Mouse (Mus musculus): ENCODE data around the gene Mark3. TPM values are rescaled to one million over a fixed set of nuclear protein-coding genes. Genes with fewer than 3 reads are reported as not detected.
"Not testable (repeated sequence)": the region's sequence is repeated elsewhere in the genome, so short reads cannot be mapped to it uniquely, and the experiment has no call there.

The Mark3 gene
- total RNA-seq, 1 experiment from 2014 or later: 92.2 TPM

GRCm38 (mm10) chr12:111603871-111604270, 29.5 kb downstream of the Mark3 start:
- no peak for ATAC-seq (replicated peaks; ENCODE audit: insufficient number of reproducible peaks, low FRiP score, low TSS enrichment, poor library complexity, severe bottlenecking)

GRCm38 (mm10) chr12:111605619-111606018, 31.3 kb downstream of the Mark3 start:
- no peak for ATAC-seq (replicated peaks; ENCODE audit: insufficient number of reproducible peaks, low FRiP score, low TSS enrichment, poor library complexity, severe bottlenecking)

GRCm38 (mm10) chr12:111608015-111608414, 33.7 kb downstream of the Mark3 start:
- no peak for ATAC-seq (replicated peaks; ENCODE audit: insufficient number of reproducible peaks, low FRiP score, low TSS enrichment, poor library complexity, severe bottlenecking)

DNA sequence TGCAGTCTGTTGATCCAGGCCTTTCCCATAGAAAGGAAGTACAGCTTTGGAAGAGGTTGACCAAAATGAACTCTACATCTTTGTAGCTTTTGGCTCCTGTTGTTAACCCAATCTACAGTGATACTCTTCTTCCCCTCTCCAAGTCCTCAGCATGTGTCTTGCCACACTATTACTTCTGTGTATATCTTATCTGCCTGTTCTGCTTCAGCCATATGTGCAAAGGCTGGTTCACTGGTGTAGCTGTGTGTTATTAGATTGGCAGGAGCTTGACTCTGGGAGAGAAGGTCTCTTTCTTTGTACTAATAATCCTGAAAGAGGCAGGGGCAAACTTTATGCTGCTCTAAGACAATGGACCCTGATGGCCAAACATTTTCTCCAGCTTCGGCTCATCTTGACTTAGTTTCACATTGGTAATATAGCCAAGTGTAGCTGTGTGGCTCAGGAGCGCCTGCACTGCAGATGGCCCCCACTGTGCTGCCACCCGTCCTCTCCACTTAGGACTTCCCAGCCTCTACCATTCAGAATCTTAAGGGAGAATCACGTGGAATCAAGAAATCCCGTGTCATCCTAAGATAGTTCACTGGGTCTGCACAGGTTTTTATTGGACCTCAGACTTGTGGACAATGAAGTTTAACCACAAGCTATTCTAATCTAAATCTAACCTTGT, 40.3 kb downstream of the Mark3 start:
- ATAC-seq (replicated peaks; ENCODE audit: insufficient number of reproducible peaks, low FRiP score, low TSS enrichment, poor library complexity, severe bottlenecking): no peak

GRCm38 (mm10) chr12:111618266-111618665, 43.9 kb downstream of the Mark3 start:
- ATAC-seq (replicated peaks; ENCODE audit: insufficient number of reproducible peaks, low FRiP score, low TSS enrichment, poor library complexity, severe bottlenecking): no peak

- peak; percentile 69 for ATAC-seq (replicated peaks; ENCODE audit: insufficient number of reproducible peaks, low FRiP score, low TSS enrichment, poor library complexity, severe bottlenecking)
Observed at GRCm38 (mm10) chr12:111648061-111648645, 73.8 kb downstream of the Mark3 start.

- no peak for ATAC-seq (replicated peaks; ENCODE audit: insufficient number of reproducible peaks, low FRiP score, low TSS enrichment, poor library complexity, severe bottlenecking)
Observed at GRCm38 (mm10) chr12:111652953-111653352, 78.6 kb downstream of the Mark3 start.

GRCm38 (mm10) chr12:111653434-111653833, 79.1 kb downstream of the Mark3 start:
- peak; percentile 80 for ATAC-seq (replicated peaks; ENCODE audit: insufficient number of reproducible peaks, low FRiP score, low TSS enrichment, poor library complexity, severe bottlenecking)

GRCm38 (mm10) chr12:111655695-111656094, 81.4 kb downstream of the Mark3 start:
- ATAC-seq (replicated peaks; ENCODE audit: insufficient number of reproducible peaks, low FRiP score, low TSS enrichment, poor library complexity, severe bottlenecking): no peak

- no peak for ATAC-seq (replicated peaks; ENCODE audit: insufficient number of reproducible peaks, low FRiP score, low TSS enrichment, poor library complexity, severe bottlenecking)
Observed at GRCm38 (mm10) chr12:111659331-111659730, 85.0 kb downstream of the Mark3 start.

DNA sequence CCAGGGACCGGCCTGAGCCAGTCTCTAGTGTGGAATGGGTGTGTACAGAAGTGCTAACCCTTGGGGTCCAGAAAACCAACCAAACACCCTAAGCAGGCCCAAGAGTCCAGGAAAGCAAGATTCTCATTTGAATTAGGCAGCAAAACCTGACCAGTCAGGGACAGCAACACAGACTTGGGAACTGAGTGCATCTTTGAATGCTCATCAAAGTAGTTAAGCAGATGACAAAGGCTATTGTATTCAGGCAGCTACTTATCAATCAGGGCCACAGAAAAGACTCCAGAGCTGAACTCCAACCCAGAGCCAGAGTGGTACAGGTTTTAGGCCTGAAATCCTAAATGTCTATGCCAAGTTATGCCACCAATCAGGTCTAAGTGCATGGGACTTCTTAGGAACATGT, 86.3 kb downstream of the Mark3 start:
- no peak for ATAC-seq (replicated peaks; ENCODE audit: insufficient number of reproducible peaks, low FRiP score, low TSS enrichment, poor library complexity, severe bottlenecking)

DNA sequence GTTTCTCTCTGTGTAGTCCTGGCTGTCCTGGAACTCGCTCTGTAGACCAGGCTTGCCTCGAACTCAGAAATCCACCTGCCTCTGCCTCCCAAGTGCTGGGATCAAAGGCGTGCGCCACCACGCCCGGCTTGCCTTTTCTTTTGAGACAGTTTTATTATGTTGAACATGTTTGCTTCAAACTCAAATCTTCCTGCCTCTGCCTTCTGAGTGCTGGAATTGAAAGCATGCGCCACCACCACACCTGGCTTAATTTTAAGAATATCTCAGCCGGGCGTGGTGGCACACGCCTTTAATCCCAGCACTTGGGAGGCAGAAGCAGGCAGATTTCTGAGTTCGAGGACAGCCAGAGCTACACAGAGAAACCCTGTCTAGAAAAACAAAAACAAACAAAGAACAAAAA, 87.2 kb downstream of the Mark3 start:
- not testable (repeated sequence) for ATAC-seq (replicated peaks; ENCODE audit: insufficient number of reproducible peaks, low FRiP score, low TSS enrichment, poor library complexity, severe bottlenecking)

DNA sequence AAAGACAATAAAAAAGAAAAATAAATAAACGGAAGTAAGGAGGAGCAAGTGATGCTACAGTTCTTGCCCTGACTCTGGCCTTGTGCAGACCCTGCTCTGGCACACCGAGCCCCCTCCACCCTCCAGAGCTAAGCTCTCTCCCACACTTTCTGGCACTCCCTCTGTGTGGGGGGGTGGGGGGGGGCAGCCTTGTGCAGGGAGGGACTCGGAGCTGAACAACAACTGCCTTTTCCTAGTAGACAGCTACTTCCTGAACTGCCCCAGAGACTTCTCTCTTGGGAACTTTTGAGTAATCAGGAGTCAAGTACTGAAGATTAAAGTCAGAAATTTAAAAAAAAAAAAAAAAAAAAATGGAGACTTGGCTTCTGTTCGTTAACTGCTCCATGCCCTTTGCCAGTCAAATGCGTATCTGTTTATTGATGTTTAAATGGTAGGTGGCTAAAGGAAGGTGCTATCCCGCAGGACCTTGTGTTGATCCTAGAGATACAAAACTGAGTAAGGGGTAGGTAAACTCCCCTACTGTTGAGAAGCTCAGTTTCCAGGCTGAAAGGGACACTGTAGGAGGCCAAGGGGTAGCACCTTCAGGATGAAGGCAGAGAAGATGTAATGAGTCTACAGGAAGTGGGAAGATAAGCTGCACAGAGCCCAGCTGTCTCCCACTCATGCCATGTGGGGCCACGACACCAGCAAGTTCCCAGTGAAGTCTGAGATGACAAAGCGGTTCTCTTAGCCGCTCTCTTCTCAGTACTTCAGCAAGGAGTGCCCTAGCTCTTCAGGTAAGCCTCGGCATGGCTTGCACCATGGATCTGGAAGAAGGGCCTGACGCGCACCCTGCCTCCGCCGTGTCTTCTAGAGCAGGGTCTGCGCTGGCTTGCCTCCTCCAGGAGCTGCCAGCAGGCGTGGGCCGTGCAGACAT, 89.2 kb downstream of the Mark3 start:
- ATAC-seq (replicated peaks; ENCODE audit: insufficient number of reproducible peaks, low FRiP score, low TSS enrichment, poor library complexity, severe bottlenecking): no peak

GRCm38 (mm10) chr12:111664144-111664634, 89.9 kb downstream of the Mark3 start:
- no peak for ATAC-seq (replicated peaks; ENCODE audit: insufficient number of reproducible peaks, low FRiP score, low TSS enrichment, poor library complexity, severe bottlenecking)

- ATAC-seq (replicated peaks; ENCODE audit: insufficient number of reproducible peaks, low FRiP score, low TSS enrichment, poor library complexity, severe bottlenecking): no peak
Observed at GRCm38 (mm10) chr12:111665041-111665880, 90.9 kb downstream of the Mark3 start.

DNA sequence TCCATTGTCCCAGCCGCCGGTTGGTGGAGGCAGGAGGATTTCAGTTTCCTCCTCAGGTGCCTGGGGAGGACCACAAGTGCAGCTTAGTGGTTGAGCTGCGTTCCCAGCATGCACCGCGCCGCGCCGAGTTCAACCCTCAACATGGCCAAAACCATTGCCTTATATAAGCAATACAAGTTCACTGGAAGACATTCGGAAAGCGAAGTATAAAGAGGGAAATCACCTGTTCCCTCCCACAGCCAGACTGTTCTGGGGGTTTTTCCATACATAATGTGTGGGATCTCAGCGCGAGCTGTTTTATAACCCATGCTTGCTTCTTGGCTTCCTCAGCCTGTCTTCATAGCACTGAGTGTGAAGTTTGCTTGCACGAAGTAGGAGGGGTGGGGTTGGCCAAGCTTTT, 92.1 kb downstream of the Mark3 start:
- ATAC-seq (replicated peaks; ENCODE audit: insufficient number of reproducible peaks, low FRiP score, low TSS enrichment, poor library complexity, severe bottlenecking): no peak

- ATAC-seq (replicated peaks; ENCODE audit: insufficient number of reproducible peaks, low FRiP score, low TSS enrichment, poor library complexity, severe bottlenecking): no peak
Observed at GRCm38 (mm10) chr12:111667421-111667820, 93.1 kb downstream of the Mark3 start.

GRCm38 (mm10) chr12:111668457-111668912, 94.2 kb downstream of the Mark3 start:
- peak; percentile 70 for ATAC-seq (replicated peaks; ENCODE audit: insufficient number of reproducible peaks, low FRiP score, low TSS enrichment, poor library complexity, severe bottlenecking)

All from monocyte, adult 5-6 weeks (primary cell).